Mouse (Mus musculus): ENCODE data around the gene Golga7b. TPM values are rescaled to one million over a fixed set of nuclear protein-coding genes. Genes with fewer than 3 reads are reported as not detected.

Gene Golga7b
- 1 to 10 TPM; 1.1 to 1.5 TPM for total RNA-seq (2021)
- long read RNA-seq, experiment 1, partial matches to known transcripts: 0 of 1 reads
- long read RNA-seq, experiment 1, other reads (novel, unspliced or antisense): 0 of 1 reads
- long read RNA-seq, experiment 2: 0 reads

GRCm38 (mm10) chr19:42247519-42247918 is at the start of gene Golga7b:
Gene Golga7b, plus strand, starts transcription at chr19:42247574.
- no peak for DNase-seq

DNA sequence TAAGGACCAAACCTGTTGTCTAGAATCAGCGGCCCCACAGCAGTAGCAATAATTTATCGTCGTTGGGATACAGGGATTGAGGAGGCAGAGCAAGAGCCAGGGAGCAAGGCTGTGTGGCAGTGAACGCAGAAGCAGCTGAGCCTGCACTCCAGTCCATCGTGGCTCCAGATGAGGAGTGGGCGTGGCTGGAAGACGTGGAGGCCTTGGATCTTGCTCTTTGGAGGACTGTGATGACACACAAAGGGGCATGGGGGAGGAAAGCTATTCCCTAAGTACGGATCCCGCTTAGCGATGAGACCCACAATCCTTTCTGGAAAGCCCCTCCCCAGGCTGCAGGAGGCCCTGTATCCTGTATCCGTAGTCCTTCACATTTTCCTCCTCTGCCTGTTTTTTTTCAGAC is 49.3 kb upstream of the Golga7b start:
- DNase-seq: peak; percentile 37 to 46

GRCm38 (mm10) chr19:42201696-42202381 is 45.5 kb upstream of the Golga7b start, which contains the start of gene Sfrp5:
Gene Sfrp5, minus strand, starts transcription at chr19:42202252.
- no peak for DNase-seq

GRCm38 (mm10) chr19:42202467-42202866 is 44.9 kb upstream of the Golga7b start:
- no peak for DNase-seq

GRCm38 (mm10) chr19:42204306-42204705 is 43.1 kb upstream of the Golga7b start:
- DNase-seq: no peak

GRCm38 (mm10) chr19:42205201-42205600 is 42.2 kb upstream of the Golga7b start:
- no peak for DNase-seq

- DNase-seq: no peak
These were observed 37.9 kb upstream of the Golga7b start for GRCm38 (mm10) chr19:42209485-42209884.

- DNase-seq: no peak
These were observed 37.4 kb upstream of the Golga7b start for GRCm38 (mm10) chr19:42209976-42210375.

- no peak for DNase-seq
These were observed 35.4 kb upstream of the Golga7b start for GRCm38 (mm10) chr19:42211936-42212335.

- no peak for DNase-seq
These were observed 32.8 kb upstream of the Golga7b start for GRCm38 (mm10) chr19:42214601-42215000.

DNA sequence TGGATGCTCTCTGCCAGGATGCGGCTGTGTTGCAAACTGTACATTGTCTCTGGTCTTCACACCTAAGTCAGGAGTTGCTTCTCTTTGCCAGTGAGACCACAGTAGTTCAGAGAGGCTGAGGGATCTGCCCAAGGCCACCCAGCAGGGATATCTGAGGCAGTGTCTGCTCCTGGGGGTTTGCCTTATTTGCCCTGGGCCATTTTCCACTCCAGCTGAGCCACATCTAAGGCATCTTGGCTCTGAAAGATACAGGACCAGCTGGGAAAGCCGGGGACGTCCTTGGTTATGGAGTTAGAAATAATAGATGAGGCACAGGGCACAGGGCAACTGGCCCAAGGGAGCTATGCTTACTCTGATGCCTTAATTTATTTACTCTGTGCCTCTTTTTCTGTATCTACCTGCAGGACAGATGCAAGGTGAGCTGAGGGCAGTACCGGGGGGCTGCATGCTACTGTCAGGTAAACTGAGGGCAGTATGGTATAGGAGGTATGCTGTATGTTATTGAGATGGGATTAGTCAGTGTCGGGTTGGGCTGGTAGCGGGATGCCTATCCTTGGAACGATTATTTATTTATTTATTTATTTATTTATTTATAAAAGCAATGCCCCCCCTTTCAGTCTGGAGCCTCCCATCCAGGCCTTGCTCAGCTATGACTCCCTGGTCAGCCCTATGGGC is 30.5 kb upstream of the Golga7b start:
- DNase-seq: no peak

GRCm38 (mm10) chr19:42217374-42217763 is 30.0 kb upstream of the Golga7b start:
- peak; percentile 62 to 67 for DNase-seq

DNA sequence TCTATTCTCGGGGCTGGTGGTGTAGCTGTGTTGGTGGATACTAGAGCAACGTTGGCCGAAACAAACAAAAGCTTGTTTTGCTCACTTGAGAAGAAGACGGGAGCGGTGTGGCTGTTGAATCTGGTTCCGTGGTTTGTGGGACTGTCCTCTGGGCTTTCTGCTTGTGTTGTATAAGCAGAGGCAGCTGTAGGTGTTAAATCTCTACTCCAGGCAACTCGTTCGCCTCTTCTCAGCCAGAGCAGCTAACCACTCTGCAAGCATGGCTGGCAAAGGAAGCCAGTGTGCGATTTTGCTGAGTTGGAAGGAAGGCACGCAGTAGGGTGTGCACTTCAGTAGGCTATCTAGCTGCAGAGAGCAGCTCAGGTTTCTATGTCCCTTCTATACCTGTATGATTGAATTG is 20.9 kb upstream of the Golga7b start:
- no peak for DNase-seq

DNA sequence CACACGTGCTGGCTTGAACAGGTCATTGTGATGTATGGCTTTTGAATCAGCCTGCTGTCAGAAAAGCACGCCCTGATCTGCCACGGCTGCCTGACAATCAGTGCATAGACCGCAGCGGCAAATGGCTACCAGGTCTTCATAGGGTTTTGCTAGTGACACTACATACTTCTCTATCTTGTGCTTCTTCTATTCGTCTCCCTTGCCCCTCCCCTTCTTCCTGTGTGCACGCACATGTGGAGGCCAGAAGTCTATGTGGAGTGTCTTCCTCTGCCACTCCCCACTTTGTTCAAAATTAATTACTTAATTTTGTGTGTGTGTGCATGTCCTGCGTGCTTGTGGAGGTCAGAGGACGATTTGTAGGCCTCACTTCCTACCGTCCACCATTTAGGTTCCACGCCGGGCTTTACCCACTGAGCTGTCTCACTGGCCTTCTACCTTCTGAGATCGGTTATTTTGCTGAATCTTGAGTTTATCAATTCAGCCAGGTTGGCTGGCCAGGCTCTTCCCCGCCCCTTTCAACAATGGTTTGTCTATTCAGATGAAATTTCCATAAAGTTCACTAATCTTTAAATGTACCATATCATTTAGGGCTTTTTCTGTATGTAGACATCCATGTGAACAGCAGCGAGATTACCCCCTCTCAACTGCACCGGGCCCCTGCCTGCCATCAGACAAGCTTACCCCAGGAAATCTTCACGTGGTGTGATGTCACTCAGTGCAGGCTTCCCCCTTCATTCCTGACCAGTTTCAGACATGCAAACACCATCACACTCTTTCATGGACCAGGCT is 17.7 kb upstream of the Golga7b start:
- no peak for DNase-seq

GRCm38 (mm10) chr19:42230288-42230568 is 17.1 kb upstream of the Golga7b start:
- no peak for DNase-seq

- DNase-seq: no peak
These were observed 16.4 kb upstream of the Golga7b start for GRCm38 (mm10) chr19:42230986-42231385.

DNA sequence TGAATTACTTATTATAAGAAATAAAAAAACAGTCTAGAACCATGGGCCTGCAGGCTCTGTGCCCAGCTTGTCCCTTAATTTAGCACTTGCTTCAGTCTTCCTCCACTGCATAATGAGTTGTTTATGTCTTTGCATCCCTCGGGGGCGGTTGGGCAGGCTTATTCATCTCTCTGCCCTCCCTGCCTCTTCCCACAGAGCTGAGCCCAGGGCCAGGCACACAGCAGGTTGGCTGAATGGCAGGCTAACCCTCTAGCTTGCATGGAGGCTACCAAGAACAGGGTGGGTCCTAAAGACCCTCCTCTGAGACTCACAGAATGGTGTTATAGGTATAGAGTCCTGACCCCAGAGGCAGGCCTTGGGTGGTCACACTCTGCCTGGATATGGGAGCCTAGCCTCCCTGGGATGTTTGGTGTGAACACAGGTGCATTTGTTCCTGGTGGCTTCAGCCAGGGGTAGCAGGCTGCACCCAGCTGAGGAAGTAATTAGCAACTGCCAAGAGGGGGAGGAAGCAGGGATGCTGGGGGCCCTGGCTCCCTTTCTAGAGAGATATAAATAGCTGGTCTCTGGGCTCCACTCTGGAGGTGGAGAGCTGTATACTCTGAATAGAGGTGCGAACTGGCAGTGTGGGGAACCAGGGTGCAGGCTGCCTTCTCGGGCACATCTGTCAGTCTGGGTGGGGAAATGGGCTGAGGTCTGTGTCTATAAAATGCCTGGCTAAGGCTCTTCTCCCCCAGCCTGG is 9.6 kb upstream of the Golga7b start:
- DNase-seq: no peak

DNA sequence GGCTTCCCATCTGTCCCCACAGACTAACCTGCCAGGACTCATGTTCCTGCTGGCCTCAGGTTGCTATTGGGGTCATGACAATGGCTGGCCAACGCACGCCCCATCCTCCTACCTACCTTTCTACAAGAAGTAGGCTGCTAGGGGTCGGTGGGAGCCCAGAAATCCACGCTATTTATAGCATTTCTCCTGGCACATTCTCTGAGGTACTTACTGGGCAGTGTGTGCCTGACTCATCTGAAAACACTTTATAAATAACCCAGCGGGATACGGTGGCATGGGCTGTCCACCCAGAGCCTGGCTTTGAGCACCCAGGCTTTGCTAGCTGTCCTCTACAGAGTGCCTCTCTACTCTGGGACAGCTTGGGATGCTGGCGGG is 9.0 kb upstream of the Golga7b start:
- DNase-seq: no peak

- DNase-seq: no peak
These were observed 6.5 kb upstream of the Golga7b start for GRCm38 (mm10) chr19:42240881-42241280.

DNA sequence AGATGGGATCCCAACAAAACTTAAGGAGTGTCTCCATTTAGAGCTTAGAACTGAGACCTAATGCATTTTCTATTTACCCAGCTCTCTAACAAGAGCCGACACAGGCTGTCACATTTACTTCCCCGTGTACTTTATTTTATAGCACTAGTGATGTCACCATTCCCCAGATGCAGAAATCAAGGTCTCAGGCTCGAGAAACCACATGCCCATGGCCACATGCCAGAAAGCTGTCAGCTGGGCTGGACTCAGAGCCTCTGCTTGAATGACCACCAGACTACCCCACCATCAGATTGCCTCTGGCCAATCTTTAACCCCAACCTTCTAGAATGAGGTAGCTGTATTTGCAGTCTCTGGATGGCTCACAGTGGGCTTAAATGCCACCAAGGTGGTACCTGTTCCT is 4.0 kb upstream of the Golga7b start:
- DNase-seq: peak; percentile 17 to 45

DNA sequence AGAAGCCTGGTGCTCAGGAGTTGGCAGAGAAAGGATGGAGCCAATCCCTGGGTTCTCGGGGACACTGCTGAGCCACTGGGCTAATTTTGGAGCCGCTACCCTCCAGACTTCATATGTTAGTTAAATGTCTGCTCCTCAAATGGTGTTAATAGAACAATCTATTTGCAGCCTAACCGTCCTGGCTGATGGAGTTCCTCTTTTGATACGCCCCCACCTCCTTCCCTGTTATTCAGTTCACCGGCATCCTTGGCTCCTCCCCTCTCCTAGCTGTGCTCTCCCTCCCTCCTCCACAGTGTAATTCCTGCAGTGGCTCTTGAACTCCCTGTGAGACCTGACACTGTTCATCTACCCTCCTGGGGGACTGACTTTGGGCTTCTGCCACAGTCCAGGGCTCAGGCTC is 748 bp upstream of the Golga7b start:
- DNase-seq: no peak
